Mouse (Mus musculus) limb, embryonic 11.5 days (tissue): ENCODE results near the gene Cd6. TPM values are rescaled to one million over a fixed set of nuclear protein-coding genes. Genes with fewer than 3 reads are reported as not detected.

Experiments
- ATAC-seq: fragments of 200-750 bp; cut with Nextera tagmentation; 2 replicates; pipeline ENCODE4 v1.8.0; 2017; ENCODE audit warnings: low read depth; ENCODE audit not compliant: insufficient number of reproducible peaks, low FRiP score, low TSS enrichment
- DNase-seq: peaks from one replicate; pipeline ENCODE4 v3.0.0-alpha.2; 2015; ENCODE audit warnings: low spot score
- H3K27ac ChIP-seq: fragments of 300-500 bp; sonication (generic); replicated peaks from 2 replicates; pipeline ENCODE4 v1.5.1; 2014; ENCODE audit warnings: low read depth, mild to moderate bottlenecking, low read length
- H3K27me3 ChIP-seq: fragments of 300-500 bp; sonication (generic); 2 replicates; pipeline ENCODE4 v1.6.1; 2014; ENCODE audit warnings: mild to moderate bottlenecking, low read length, mixed read lengths; ENCODE audit not compliant: control insufficient read depth, insufficient read depth
- H3K36me3 ChIP-seq: fragments of 300-500 bp; sonication (generic); 2 replicates; pipeline ENCODE4 v1.6.1; 2014; ENCODE audit warnings: mild to moderate bottlenecking, low read length, moderate library complexity, mixed read lengths; ENCODE audit not compliant: control insufficient read depth, insufficient read depth
- H3K4me1 ChIP-seq: fragments of 300-500 bp; sonication (generic); 2 replicates; pipeline ENCODE4 v1.6.1; 2014; ENCODE audit warnings: low read length, mixed read lengths; ENCODE audit not compliant: control insufficient read depth, insufficient read depth
- H3K4me2 ChIP-seq: fragments of 300-500 bp; sonication (generic); 2 replicates; pipeline ENCODE4 v1.6.1; 2014; ENCODE audit warnings: low read depth, mild to moderate bottlenecking, moderate library complexity; ENCODE audit not compliant: severe bottlenecking
- H3K4me3 ChIP-seq: fragments of 300-500 bp; sonication (generic); 2 replicates; pipeline ENCODE4 v1.5.1; 2014; ENCODE audit warnings: low read depth, low read length
- H3K9ac ChIP-seq: fragments of 300-500 bp; sonication (generic); 2 replicates; pipeline ENCODE4 v1.6.1; 2014; ENCODE audit warnings: mild to moderate bottlenecking, low read length
- H3K9me3 ChIP-seq: fragments of 300-500 bp; sonication (generic); 2 replicates; pipeline ENCODE4 v1.6.1; 2016; ENCODE audit warnings: low read length; ENCODE audit not compliant: control insufficient read depth
- WGBS: fragments of 180-500 bp; shearing (Covaris S2); extraction: QIAGEN DNeasy Blood & Tissue Kit; methylation state at CpG from one replicate; pipeline ENCODE4 v1.1.7; 2014; 5-methylcytosine and 5-hydroxymethylcytosine counted together
- polyA plus RNA-seq: library from polyadenylated mRNA; unstranded; fragments of >200 nt; fragmentation: Nextera tagmentation; extraction: Ambion mirVana; gene quantifications from 2 replicates; pipeline ENCODE4 v1.2.1, GENCODE M21; 2014

Gene Cd6
- polyA plus RNA-seq, 1 experiment from 2014 or later = 0.13 TPM

DNA sequence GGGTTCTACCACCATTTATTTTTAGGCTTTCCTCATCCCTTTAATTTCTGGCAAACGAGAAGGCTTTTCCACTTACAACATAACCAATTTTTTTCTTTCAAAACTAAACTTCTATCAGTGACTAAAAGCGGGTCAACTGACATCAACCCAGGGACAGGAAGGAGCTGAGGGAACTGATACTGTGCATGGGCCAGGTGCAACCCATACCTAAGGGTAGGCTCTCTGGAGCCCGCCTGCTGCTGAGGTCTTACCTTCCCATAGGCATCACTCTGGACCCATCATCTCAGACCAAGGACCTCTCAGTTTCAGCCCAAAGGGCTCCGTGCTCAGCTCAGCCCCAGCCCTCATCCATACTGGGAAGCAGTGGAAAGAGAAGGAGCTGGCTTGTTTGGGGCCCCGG lies 1.5 kb downstream of the Cd6 start:
- no peak overlapping the region for H3K27ac ChIP-seq
- ATAC-seq (no peak), DNase-seq (no peak)
- no peak overlapping the region for H3K9ac ChIP-seq
- no peaks in the 10 kb centered on the region for H3K4me1 ChIP-seq
- no peaks in the 10 kb centered on the region for H3K27me3 ChIP-seq
- H3K9me3 ChIP-seq = no peaks in the 10 kb centered on the region
- no peak overlapping the region for H3K4me2 ChIP-seq
- 89% methylated on average over 5 of the region's 5 CpGs for WGBS
- no peak overlapping the region for H3K4me3 ChIP-seq
- no peaks in the 10 kb centered on the region for H3K36me3 ChIP-seq

DNA sequence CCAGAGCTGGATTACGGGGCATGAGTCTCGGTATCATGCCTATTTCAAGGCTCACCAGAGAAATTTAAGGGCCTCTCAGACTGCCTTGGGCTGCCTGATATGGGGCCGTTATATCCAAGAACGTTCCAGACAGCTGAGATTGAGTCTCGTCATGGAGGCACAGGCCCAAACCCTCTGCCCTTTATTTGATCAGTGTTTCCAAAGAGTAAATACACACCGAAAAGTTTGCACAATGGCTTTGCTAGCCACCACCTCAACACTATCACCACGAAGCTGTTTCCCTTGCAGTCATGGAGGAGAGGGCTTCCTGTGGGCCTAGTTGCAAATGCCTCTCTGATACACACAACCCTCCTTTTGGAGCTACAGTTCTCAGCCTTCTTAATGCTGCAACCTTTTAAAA lies 5.8 kb downstream of the Cd6 start:
- ATAC-seq (no peak), DNase-seq (no peak)
- Histone ChIP-seq H3K4me1 (no peaks in the 10 kb centered on the region), H3K27me3 (no peaks in the 10 kb centered on the region), H3K9ac (no peak overlapping the region), H3K27ac (no peak overlapping the region), H3K4me3 (no peak overlapping the region), H3K9me3 (no peaks in the 10 kb centered on the region), H3K36me3 (no peaks in the 10 kb centered on the region), H3K4me2 (no peak overlapping the region)
- 83% methylated on average over 7 of the region's 7 CpGs for WGBS

DNA sequence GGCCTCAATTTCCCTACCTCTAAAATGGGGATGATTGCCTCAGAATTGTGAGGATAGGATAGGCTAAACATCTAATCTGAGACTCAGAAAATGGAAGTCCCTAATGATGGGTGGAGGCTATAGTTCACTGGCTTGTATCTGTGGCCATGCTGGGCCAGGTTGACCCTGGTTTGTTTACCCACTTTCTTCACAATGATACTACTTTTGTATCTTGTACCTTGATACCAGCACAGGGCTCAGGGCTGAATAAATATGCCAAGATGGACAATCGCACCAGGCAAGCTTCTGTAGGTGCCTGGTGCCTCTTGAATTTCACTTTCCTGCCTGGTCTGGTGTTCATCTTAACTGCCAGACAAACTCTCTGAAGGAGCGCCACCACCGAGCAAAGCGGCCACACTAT lies 7.3 kb downstream of the Cd6 start:
- no peak for ATAC-seq
- WGBS = 94% methylated on average over 4 of the region's 4 CpGs

DNA sequence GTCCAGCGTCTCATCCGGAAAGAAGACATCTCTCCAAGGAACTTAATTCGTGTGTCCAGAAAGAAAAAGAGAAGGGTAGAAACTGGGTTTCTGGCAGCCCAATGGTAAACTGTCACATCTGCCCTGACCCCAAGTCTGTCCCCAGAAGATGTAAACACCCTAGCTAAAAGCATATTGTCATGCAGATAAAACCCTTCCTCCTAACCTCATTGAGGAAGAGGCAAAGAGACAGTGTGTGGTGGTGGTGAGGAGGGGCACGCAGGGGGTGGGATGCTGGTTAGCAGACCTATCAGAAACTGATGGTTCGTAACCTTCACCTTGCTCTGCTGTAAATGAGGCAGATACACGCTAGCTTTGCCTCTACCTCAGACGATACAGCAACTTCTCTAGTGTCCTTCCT lies 8.5 kb downstream of the Cd6 start:
- no peak overlapping the region for H3K4me2 ChIP-seq
- WGBS = 69% methylated on average over 7 of the region's 7 CpGs
- no peaks in the 10 kb centered on the region for H3K27me3 ChIP-seq
- no peak overlapping the region for H3K27ac ChIP-seq
- H3K4me3 ChIP-seq = no peak overlapping the region
- no peak overlapping the region for H3K9ac ChIP-seq
- no peaks in the 10 kb centered on the region for H3K36me3 ChIP-seq
- ATAC-seq = no peak
- H3K4me1 ChIP-seq = no peaks in the 10 kb centered on the region
- no peak for DNase-seq
- H3K9me3 ChIP-seq = no peaks in the 10 kb centered on the region

More for the DNA sequence above, 7.3 kb downstream of the Cd6 start:
- H3K36me3 ChIP-seq = no peaks in the 10 kb centered on the region
- H3K9ac ChIP-seq = no peak overlapping the region
- no peaks in the 10 kb centered on the region for H3K4me1 ChIP-seq
- no peak overlapping the region for H3K27ac ChIP-seq
- no peak for DNase-seq
- H3K4me3 ChIP-seq = no peak overlapping the region
- H3K27me3 ChIP-seq = no peaks in the 10 kb centered on the region
- H3K9me3 ChIP-seq = no peaks in the 10 kb centered on the region
- no peak overlapping the region for H3K4me2 ChIP-seq

DNA sequence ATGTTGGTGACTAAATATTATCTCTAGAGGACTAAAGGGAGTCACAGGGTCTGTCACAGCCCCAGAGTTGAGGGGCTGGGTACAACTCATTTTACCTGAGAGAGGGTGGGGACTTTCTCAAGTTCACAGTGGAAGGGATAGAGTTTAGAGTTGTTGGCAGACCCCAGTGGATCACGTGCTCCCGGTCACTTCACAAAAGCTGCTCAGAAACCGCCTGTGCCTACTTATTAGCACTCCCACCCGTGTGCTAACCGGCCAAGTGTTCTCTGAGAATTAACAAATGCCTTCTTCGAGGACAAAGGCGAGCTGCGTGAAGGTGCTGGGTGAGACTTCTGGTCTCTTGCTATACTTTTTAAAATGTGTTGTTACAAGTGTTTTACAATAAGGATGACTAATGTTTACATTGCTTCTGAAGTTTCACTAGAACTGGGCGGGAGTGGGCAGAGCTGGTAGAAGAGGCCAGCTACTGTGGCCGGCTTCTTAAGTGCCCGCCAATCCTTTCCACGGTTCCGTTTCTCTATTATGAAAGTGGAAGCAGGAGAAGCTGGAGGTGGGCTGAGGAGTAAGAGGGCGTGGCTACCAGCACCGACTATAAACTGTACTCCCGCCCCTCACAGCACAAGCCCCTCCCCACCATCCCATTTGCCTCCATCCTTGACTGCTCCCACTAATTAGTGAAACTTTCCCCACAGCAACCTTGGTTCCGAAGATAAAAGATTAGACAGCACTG lies 11.5 kb downstream of the Cd6 start:
- Histone ChIP-seq H3K9ac (no peak overlapping the region), H3K4me2 (no peak overlapping the region)
- 38% methylated on average over 17 of the region's 17 CpGs for WGBS

DNA sequence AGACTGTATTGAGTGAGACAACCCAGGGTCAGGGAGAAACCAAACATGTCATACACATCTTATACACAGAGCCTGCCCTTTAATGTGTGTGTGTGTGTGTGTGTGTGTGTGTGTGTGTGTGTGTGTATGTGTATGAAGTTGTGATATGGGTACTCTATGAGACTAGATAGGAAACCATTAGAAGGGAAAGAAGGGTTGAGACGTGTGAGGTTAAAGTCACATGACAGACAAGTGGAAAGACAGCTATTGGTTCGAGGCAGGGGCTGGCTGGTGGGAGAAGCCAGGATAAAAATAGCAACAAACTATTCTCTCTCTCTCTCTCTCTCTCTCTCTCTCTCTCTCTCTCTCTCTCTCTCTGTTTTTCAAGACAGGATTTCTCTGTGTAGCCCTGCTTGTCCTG lies 13.4 kb downstream of the Cd6 start:
- Histone ChIP-seq H3K4me1 (no peaks in the 10 kb centered on the region), H3K27ac (no peak overlapping the region), H3K27me3 (no peaks in the 10 kb centered on the region), H3K4me2 (no peak overlapping the region), H3K9ac (no peak overlapping the region), H3K9me3 (no peaks in the 10 kb centered on the region), H3K4me3 (no peak overlapping the region), H3K36me3 (no peaks in the 10 kb centered on the region)
- 54% methylated on average over 2 of the region's 2 CpGs for WGBS
- no peak for ATAC-seq
- DNase-seq = no peak

More for the DNA sequence above, 11.5 kb downstream of the Cd6 start:
- H3K27ac ChIP-seq = no peak overlapping the region
- ATAC-seq (no peak), DNase-seq (no peak)
- no peaks in the 10 kb centered on the region for H3K9me3 ChIP-seq
- no peaks in the 10 kb centered on the region for H3K36me3 ChIP-seq
- H3K27me3 ChIP-seq = no peaks in the 10 kb centered on the region
- no peaks in the 10 kb centered on the region for H3K4me1 ChIP-seq
- no peak overlapping the region for H3K4me3 ChIP-seq

DNA sequence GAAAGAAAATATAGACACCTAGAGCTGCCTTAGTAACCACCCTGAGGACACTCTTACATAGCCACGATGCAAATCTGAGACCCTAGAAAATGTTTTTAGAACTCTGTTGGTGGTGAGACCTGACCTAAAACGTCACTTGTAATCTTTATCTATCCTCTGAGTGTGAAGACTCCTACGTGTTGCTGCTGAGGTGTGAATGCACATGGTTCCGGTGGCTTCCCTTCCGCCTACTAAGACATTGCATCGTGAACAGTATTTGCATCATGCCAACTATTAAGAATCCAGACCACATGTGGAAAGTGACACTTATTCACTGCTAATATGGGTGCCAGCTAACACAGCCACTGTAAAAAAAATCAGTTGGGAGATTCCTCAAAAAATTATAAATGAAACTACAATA lies 14.0 kb downstream of the Cd6 start:
- WGBS = 92% methylated on average over 6 of the region's 6 CpGs
- no peak overlapping the region for H3K9ac ChIP-seq
- DNase-seq (no peak), ATAC-seq (no peak)
- H3K36me3 ChIP-seq = no peaks in the 10 kb centered on the region
- H3K27ac ChIP-seq = no peak overlapping the region
- no peak overlapping the region for H3K4me2 ChIP-seq
- H3K4me3 ChIP-seq = no peak overlapping the region
- H3K4me1 ChIP-seq = no peaks in the 10 kb centered on the region
- no peaks in the 10 kb centered on the region for H3K27me3 ChIP-seq
- no peaks in the 10 kb centered on the region for H3K9me3 ChIP-seq

DNA sequence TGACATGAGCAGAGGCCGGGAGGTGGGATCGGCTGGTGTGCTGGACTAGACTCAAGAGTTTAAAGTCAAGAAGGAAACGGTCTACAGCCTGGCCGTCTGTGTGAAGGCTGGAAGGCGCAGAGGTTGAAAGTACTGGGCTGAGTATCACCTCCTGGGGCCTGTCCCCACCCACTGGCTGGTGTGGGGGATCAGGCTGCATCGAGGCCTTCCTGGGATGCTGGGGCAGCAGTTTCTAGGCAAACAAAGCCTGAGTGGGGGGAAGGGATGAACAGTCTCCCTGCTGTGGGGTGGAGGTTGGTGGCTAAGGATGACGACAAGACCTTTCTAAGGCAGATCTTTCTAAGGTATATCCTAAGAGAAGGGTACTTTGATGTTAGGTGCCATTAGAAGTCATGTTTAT lies 16.0 kb downstream of the Cd6 start:
- DNase-seq (no peak), ATAC-seq (no peak)
- Histone ChIP-seq H3K4me1 (no peaks in the 10 kb centered on the region), H3K9me3 (no peaks in the 10 kb centered on the region), H3K27me3 (no peaks in the 10 kb centered on the region), H3K4me2 (no peak overlapping the region), H3K4me3 (no peak overlapping the region), H3K36me3 (no peaks in the 10 kb centered on the region), H3K27ac (no peak overlapping the region), H3K9ac (no peak overlapping the region)
- WGBS = 70% methylated on average over 7 of the region's 7 CpGs

DNA sequence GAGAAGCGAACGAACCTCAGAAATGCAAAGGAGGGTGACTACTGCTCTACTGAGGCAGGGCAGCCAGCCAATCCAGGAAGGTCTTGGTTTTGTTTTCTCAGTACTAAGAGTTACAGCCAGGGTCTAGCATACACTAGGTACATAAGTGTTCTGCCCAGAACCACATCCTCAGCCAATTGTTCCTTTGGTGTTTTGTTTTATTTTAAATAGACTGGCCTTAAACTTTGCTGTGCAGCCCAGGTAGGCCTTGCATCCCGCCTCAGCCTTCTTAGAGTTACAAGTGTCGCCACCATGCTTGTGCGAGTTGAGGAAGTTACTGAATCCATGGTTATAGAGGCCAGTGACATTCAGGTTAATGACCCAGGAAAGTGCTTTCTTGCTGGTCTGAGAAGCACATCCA lies 16.8 kb downstream of the Cd6 start:
- ATAC-seq (no peak), DNase-seq (no peak)
- H3K9ac ChIP-seq = no peak overlapping the region
- H3K4me2 ChIP-seq = no peak overlapping the region
- no peaks in the 10 kb centered on the region for H3K27me3 ChIP-seq
- no peak overlapping the region for H3K4me3 ChIP-seq
- H3K27ac ChIP-seq = no peak overlapping the region
- H3K9me3 ChIP-seq = no peaks in the 10 kb centered on the region
- no peaks in the 10 kb centered on the region for H3K36me3 ChIP-seq
- 94% methylated on average over 5 of the region's 5 CpGs for whole genome bisulfite sequencing
- no peaks in the 10 kb centered on the region for H3K4me1 ChIP-seq
